Mouse (Mus musculus) stomach, embryonic 15.5 days (tissue): ENCODE results near the gene Gm21541. TPM values are rescaled to one million over a fixed set of nuclear protein-coding genes. Genes with fewer than 3 reads are reported as not detected.
"Not testable (repeated sequence)": the region's sequence is repeated elsewhere in the genome, so short reads cannot be mapped to it uniquely, and the experiment has no call there.

Source experiments
- ATAC-seq: fragments of 200-750 bp; cut with Nextera tagmentation; 2 replicates; pipeline ENCODE4 v1.8.0; 2017; ENCODE audit warnings: low read depth, moderate number of reproducible peaks, moderate TSS enrichment; ENCODE audit not compliant: insufficient read depth, low FRiP score
- H3K27ac ChIP-seq: fragments of 300-500 bp; sonication (generic); 2 replicates; pipeline ENCODE4 v1.5.1; 2015; ENCODE audit warnings: mild to moderate bottlenecking, inconsistent platforms
- H3K27me3 ChIP-seq: fragments of 300-500 bp; sonication (generic); replicated peaks from 2 replicates; pipeline ENCODE4 v1.6.1; 2015; ENCODE audit warnings: inconsistent platforms
- H3K36me3 ChIP-seq: fragments of 300-500 bp; sonication (generic); 2 replicates; pipeline ENCODE4 v1.6.1; 2015; ENCODE audit warnings: inconsistent platforms
- H3K4me1 ChIP-seq: fragments of 300-500 bp; sonication (generic); 2 replicates; pipeline ENCODE4 v1.6.1; 2015; ENCODE audit warnings: inconsistent platforms
- H3K4me2 ChIP-seq: fragments of 300-500 bp; sonication (generic); 2 replicates; pipeline ENCODE4 v1.6.1; 2015; ENCODE audit warnings: mild to moderate bottlenecking, inconsistent platforms
- H3K4me3 ChIP-seq: fragments of 300-500 bp; sonication (generic); replicated peaks from 2 replicates; pipeline ENCODE4 v1.5.1; 2015; ENCODE audit warnings: inconsistent platforms
- H3K9ac ChIP-seq: fragments of 300-500 bp; sonication (generic); 2 replicates; pipeline ENCODE4 v1.6.1; 2015; ENCODE audit warnings: inconsistent platforms
- H3K9me3 ChIP-seq: fragments of 300-500 bp; sonication (generic); 2 replicates; pipeline ENCODE4 v1.6.1; 2016; ENCODE audit warnings: inconsistent platforms
- WGBS: fragments of 180-500 bp; shearing (Covaris S2); methylation state at CpG from one replicate; pipeline ENCODE4 v1.1.7; 2015; 5-methylcytosine and 5-hydroxymethylcytosine counted together
- polyA plus RNA-seq: library from polyadenylated mRNA; unstranded; fragments of >200 nt; fragmentation: Nextera tagmentation; extraction: Ambion mirVana; gene quantifications from 2 replicates; pipeline ENCODE4 v1.2.1, GENCODE M21; 2015

Gm21541 gene
- 21.4 and 22.9 TPM in 2 replicates for polyA plus RNA-seq

DNA sequence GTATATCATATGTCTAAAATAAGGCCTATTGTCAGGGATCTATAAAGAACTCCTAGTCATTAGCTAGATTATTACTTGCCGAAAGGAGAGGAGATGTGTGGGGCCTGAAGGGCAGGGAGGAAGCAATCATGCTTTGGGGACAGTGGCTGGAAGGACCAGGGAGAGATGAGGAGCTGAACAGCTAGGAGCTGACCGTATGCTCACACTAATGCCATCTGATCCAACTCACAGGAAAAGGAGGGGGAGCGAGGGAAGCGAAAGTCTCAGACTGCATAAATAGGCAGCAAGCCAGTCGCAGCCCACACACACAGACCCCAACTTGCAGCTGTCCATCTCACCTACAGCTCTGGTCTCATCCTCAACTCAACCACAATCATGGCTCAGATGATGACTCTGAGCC, at the start of gene Gm21541:
Gene Gm21541, plus strand, starts transcription at position 301 of the 400 bp plus-strand sequence.
- not testable (repeated sequence) for H3K27ac ChIP-seq, H3K9me3 ChIP-seq, H3K27me3 ChIP-seq, H3K4me1 ChIP-seq, ATAC-seq, H3K4me3 ChIP-seq, H3K36me3 ChIP-seq, H3K9ac ChIP-seq, H3K4me2 ChIP-seq
- WGBS, result no CpG with 5 or more reads among the region's 5 CpGs

DNA sequence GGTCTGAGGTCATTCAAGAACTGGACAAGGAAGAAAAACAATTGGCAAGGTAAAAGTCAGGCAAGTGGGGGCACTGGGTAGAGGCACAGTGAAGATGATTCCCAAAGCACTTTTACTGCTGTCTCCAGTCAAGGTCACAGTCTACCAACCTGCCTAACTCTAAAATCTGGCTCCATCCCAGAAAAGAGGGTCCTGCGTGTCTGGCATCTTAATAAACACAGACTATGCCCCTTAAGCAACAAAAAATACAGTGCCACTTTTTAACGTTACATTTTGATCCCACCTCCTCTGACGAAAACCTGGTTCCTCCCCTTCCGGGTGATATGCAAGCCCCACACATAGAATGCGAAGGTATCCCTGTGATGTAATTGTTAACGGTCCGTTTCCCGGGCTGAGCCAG, 37.9 kb downstream of the Gm21541 start, which contains the start of gene Gm20878:
Gene Gm20878, plus strand, starts transcription at position 301 of the 400 bp plus-strand sequence.
- not testable (repeated sequence) for H3K27me3 ChIP-seq, H3K4me1 ChIP-seq, H3K9ac ChIP-seq, ATAC-seq, H3K4me2 ChIP-seq, H3K4me3 ChIP-seq, H3K9me3 ChIP-seq, H3K27ac ChIP-seq, H3K36me3 ChIP-seq
- no CpG with 5 or more reads among the region's 8 CpGs for WGBS

Other genes with a start within 250 kb of the Gm21541 start
- gene Cntfr, start 206.5 kb upstream of the Gm21541 start, polyA plus RNA-seq, result 8.3 and 11.8 TPM in 2 replicates
- gene Il11ra1, start 203.6 kb upstream of the Gm21541 start, polyA plus RNA-seq, result 153 and 157 TPM in 2 replicates
- 59.5 and 61.1 TPM in 2 replicates for gene Rpp25l, start 190.1 kb upstream of the Gm21541 start, polyA plus RNA-seq
- 124 and 130 TPM in 2 replicates for gene Dctn3, start 180.4 kb upstream of the Gm21541 start, polyA plus RNA-seq
- gene Arid3c, start 172.5 kb upstream of the Gm21541 start, polyA plus RNA-seq, result not detected in 2 replicates
- gene Galt, start 148.4 kb upstream of the Gm21541 start, polyA plus RNA-seq, result 39.6 and 47.9 TPM in 2 replicates
- gene Sigmar1, start 147.5 kb upstream of the Gm21541 start, polyA plus RNA-seq, result 81.6 and 82.2 TPM in 2 replicates
- gene Ccl27a, start 129.4 kb upstream of the Gm21541 start, polyA plus RNA-seq, result 31.5 and 33.7 TPM in 2 replicates
- 2.1 and 2.7 TPM in 2 replicates for gene Gm20878, start 38.0 kb downstream of the Gm21541 start, polyA plus RNA-seq
- 0.18 and 0.30 TPM in 2 replicates for gene Fam205a4, start 62.4 kb downstream of the Gm21541 start, polyA plus RNA-seq
- gene Gm21093, start 131.1 kb downstream of the Gm21541 start, polyA plus RNA-seq, result 0.19 TPM in 1 of 2 replicates, not detected in the other
- not detected in 2 replicates for gene Gm3893, start 187.6 kb downstream of the Gm21541 start, polyA plus RNA-seq
- gene Gm13304, start 211.2 kb downstream of the Gm21541 start, polyA plus RNA-seq, result not detected in 2 replicates
- gene Gm13306, start 249.8 kb downstream of the Gm21541 start, polyA plus RNA-seq, result 0.46 TPM in 1 of 2 replicates, not detected in the other